Mouse (Mus musculus) kidney, adult 18-20 months (tissue): ENCODE results near the gene Pi4k2a.
A peak's percentile ranks its signal among the peaks of the same experiment; 100 is the strongest.

ENCODE experiments used
- DNase-seq: peaks from one replicate; pipeline ENCODE4 v3.0.0; 2021

Pi4k2a gene

DNA sequence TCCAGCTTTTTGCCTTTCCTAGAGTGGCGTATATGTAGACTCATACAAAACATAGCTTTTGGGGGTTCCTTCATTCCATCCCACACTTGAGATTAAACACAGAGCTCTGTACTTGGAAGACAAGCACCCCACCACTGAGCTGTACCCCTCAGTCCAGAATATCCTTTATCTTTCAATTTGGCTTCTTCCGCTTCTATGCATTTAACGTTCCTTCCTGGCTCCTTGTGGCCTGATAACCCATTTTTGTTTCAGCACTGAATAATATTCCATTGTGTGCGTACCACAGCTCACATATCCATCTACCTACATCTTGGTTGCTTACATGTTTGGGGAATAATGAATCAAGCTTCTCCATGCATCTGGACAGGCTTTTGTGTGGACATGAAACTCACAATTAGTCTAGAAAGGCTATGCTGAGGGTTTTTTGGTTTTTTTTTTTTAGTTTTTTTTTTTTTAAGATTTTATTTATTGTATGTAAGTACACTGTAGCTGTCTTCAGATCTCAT is 47.0 kb downstream of the Pi4k2a start:
- DNase-seq: no peak

- DNase-seq: no peak
Measured at GRCm38 (mm10) chr19:42138517-42139285, 48.4 kb downstream of the Pi4k2a start.

DNA sequence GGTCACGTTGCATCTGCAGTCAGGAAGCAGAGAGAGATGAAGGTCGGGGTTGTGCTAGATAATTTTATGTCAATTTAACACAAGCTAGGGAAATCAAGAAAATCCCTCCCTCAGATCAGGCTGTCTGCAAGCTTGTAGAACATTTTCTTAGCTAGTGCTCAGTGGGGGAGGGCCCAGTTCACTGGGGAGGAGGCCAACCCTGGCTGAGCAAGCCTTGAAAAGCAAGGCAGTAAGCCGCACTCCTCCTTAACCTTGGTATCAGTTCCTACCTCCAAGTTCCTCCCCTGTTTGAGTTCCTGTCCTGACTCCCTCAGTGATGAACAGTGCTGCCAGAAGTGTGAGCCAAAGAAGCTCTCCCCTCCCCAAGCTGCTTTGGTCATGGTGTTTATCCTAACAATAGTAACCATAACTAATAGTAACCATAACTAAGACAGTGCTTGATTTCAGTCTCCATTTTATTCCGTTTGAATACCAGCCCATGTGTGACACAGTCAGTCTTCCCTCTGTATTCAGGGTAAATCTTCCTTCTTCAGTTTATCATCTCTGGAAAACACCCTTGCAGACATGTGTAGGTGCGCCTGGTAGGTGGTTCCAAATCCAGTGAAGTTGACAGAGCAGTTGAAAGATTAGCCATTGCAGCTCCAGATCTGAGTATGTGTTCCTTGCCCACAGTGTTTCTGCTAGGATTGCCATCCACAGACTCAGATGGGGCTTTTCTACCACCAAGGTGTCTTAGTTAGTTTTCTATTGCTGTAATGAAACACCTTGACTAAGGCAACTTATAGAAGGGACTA is 49.7 kb downstream of the Pi4k2a start:
- DNase-seq: no peak

GRCm38 (mm10) chr19:42141998-42142397 is 51.7 kb downstream of the Pi4k2a start:
- DNase-seq: no peak

DNA sequence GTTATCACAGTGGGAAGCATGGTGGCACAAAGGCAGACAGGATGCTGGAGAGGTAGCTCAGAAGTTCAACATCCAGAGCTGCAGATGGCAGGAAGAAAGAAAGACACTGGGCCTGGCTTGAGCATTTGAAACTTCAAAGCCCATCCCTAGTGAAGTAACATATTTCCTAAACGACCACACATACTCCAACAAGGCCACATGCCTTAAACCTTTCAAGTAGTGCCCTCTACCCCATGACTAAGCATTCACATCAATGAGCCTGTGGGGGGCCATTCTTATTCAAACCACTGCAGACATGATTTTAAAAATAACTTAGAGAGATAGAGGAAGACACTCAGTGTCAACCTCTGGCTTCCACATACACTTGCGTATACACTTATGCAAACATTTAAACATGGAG is 52.5 kb downstream of the Pi4k2a start:
- no peak for DNase-seq

- DNase-seq: no peak
Measured at GRCm38 (mm10) chr19:42144067-42144466, 53.8 kb downstream of the Pi4k2a start.

- peak; percentile 89 for DNase-seq
Measured at GRCm38 (mm10) chr19:42144541-42145167, 54.4 kb downstream of the Pi4k2a start.

GRCm38 (mm10) chr19:42145210-42145609 is 54.9 kb downstream of the Pi4k2a start:
- DNase-seq: no peak

DNA sequence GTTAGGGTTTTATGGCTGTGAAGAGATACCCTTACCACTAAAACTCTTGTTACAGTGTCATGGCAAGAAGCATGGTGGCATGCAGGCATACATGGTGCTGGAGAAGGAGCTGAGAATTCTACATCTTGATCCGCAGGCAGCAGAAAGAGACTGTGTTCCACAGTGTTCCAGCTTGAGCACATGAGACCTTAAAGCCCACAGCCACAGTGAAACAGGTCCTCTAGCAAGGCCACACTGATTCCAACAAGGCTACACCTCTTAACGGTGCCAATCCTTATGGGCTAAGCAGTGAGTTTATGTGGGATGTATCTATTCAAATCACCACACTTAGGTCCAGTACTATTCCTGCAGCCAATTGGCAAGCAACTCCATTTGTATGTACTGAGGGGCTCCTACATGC is 55.5 kb downstream of the Pi4k2a start:
- no peak for DNase-seq

DNA sequence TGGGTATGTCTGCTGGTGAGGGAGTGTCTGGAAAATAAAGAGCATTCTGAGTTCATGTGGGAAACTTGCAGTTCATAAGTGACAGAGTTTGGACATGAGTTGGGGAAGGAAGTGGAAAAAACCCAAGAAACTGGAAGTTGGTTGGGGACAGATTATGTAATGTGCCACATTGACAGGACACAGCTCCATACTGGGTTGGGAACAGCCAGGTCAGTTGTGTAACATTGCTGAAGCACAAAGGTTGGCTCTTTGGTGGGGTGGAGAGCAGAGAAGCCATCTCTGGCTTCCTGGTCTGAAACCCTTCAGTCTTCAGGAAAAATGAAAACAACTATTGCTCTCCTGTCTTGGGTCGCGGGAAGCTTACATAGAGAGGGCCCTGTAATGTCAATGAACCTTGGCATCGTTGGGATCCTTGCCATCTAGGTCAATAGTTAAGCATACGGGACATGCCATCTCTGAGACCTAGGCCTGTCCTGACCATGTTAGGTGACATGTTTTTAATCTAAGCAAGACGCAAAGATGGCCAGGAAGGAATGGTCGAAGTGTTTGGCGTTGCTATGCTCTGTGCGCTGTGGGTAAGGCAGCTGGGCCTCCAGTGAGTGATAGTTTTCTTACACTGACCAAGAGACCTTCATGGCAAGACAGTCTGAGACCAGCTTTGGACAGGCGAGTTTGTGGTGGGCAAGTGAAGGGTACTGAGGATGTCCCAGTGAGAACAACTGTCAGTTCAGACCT is 56.2 kb downstream of the Pi4k2a start:
- DNase-seq: no peak

- DNase-seq: peak; percentile 73
Measured at GRCm38 (mm10) chr19:42147170-42147768, 57.0 kb downstream of the Pi4k2a start, which contains the start of gene Marveld1. Gene Marveld1 (plus strand): TSS chr19:42147400.

GRCm38 (mm10) chr19:42147769-42148568 is 57.7 kb downstream of the Pi4k2a start:
- DNase-seq: peak; percentile 72

DNA sequence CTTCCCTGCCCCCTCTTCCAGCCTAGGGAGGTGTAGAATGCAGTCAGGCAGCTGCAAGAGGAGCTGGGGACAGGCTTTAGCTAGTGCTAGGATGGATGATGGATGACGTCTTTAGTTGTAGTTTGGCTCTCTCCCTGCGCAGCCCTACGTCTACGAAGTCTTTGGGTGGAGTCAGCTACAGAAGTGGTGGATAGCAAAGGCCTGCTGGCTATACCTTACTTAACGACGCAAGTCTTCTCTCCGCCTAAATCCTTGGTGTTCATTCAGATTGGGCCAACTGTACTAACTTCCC is 58.2 kb downstream of the Pi4k2a start:
- no peak for DNase-seq

DNA sequence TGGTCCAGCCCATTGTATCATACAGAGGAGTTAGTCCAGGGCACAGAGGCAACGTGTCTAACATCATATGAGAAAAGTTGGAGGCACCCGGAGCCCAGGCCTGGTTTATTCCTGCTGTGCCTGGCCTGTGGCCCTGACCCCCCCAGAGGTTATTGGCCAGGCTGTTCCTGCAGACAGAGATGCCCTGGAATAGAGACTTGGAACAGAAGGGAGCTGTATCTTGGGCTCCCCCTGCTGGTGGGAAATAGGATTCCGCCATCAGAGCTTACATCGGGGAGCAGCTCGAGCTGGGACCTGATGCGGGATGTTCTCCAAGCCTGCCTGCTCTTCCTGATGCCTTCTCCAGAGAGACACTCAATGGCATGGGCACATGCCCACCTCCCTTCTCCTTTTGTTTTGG is 61.7 kb downstream of the Pi4k2a start:
- peak; percentile 91 for DNase-seq

- DNase-seq: no peak
Measured at GRCm38 (mm10) chr19:42157493-42158237, 67.4 kb downstream of the Pi4k2a start.

- no peak for DNase-seq
Measured at GRCm38 (mm10) chr19:42158246-42159017, 68.2 kb downstream of the Pi4k2a start.

DNA sequence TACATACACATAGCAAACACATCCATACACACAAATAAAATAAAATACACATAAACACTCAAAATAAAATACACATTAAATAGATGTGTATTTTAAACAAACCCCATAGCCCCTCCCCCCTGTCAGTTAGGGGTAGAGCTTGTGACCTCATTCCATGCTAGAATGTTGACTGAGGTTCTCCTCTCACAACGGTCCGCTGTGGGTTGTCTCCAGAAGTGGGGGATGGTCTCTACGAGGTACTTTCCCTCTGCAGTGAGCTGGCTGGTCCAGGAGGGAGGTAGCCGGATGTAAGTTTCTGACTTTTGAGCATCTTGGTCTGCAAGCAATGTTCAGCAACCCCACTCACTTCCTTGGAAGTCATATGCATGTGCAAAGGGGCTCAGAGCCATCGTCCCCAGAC is 73.5 kb downstream of the Pi4k2a start, which contains the start of gene Zfyve27:
Gene Zfyve27, plus strand, starts transcription at position 188 of the 400 bp plus-strand sequence.
- no peak for DNase-seq

- no peak for DNase-seq
Measured at GRCm38 (mm10) chr19:42164188-42164587, 73.9 kb downstream of the Pi4k2a start.

- DNase-seq: peak; percentile 90
Measured at GRCm38 (mm10) chr19:42166130-42166529, 75.9 kb downstream of the Pi4k2a start.

GRCm38 (mm10) chr19:42166766-42167165 is 76.5 kb downstream of the Pi4k2a start:
- DNase-seq: no peak
